Mouse (Mus musculus): ENCODE measurements at regions not wholly inside any gene's neighbourhood (a gene's known extent, or its start where the extent isn't known, plus 50 kb on each side); places are given as distances from the start of the nearest gene placed in this dataset.

DNA sequence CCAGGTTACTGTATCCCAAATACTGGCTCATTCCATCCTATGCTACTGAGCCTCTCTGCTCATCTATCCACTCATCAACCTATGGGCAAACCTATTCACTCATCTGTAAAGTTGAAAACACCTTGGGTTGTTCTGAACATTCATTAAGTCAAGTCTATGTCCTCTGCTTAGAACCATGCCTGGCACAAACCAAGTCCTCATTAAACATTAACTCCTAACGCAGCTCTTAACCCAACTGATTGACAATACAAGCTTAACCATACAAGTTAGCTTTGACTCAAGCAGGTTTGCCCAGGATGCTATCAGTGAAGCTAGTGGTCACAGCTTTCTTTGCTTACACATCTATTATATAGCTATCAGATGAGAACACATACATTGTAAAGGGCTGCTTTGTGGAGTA lies 108.4 kb downstream of the Gp2 start:
- WGBS, result 86% methylated on average over 1 of the region's 1 CpGs
- no peak overlapping the region for H3K4me3 ChIP-seq (ENCODE audit: low read length)
- no peak for TF ChIP-seq CTCF (IDR thresholded peaks at IDR 0.05; ENCODE audit: low read depth)
- no peak for ATAC-seq
- H3K4me1 ChIP-seq (ENCODE audit: insufficient read depth, low read length), result no peaks in the 10 kb centered on the region
- no peaks in the 10 kb centered on the region for H3K9me3 ChIP-seq (ENCODE audit: low read length)
- H3K36me3 ChIP-seq (ENCODE audit: insufficient read depth, low read length), result no peaks in the 10 kb centered on the region
- no peak overlapping the region for H3K9ac ChIP-seq (replicated peaks; ENCODE audit: low read length)
- H3K27ac ChIP-seq, result no peak overlapping the region
- no peak for DNase-seq (ENCODE audit: low spot score)
- no peaks in the 10 kb centered on the region for H3K27me3 ChIP-seq (ENCODE audit: insufficient read depth, low read length)
- H3K4me2 ChIP-seq (ENCODE audit: low read depth, low read length), result no peak overlapping the region

DNA sequence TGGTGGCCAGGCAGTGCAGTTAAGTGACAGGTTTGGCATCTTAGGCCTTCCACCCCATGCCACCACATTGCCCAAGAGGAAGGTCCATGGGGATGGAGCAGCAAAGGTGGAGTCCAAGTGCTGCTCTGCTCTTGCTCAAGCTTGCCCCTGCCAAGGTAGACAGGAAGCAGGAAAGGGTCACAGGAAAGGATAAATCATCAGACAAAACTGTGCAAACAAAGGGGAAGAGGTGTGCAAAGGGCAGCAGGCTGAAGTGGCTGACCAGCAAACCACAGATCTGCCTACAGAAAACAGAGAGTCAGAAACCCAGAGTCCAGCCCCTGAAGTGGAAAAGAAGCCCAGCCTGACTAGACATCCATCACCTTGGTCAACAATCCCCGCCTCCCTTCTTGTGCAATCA lies 115.7 kb downstream of the Gp2 start:
- no peak for TF ChIP-seq CTCF (IDR thresholded peaks at IDR 0.05; ENCODE audit: low read depth)
- H3K36me3 ChIP-seq (ENCODE audit: insufficient read depth, low read length), result no peaks in the 10 kb centered on the region
- no peaks in the 10 kb centered on the region for H3K27me3 ChIP-seq (ENCODE audit: insufficient read depth, low read length)
- ATAC-seq, result no peak
- H3K4me2 ChIP-seq (ENCODE audit: low read depth, low read length), result no peak overlapping the region
- H3K9ac ChIP-seq (replicated peaks; ENCODE audit: low read length), result no peak overlapping the region
- no peak for DNase-seq (ENCODE audit: low spot score)
- H3K9me3 ChIP-seq (ENCODE audit: low read length), result no peaks in the 10 kb centered on the region
- no peaks in the 10 kb centered on the region for H3K4me1 ChIP-seq (ENCODE audit: insufficient read depth, low read length)
- H3K27ac ChIP-seq, result no peak overlapping the region
- 92% methylated on average over 1 of the region's 1 CpGs for WGBS
- H3K4me3 ChIP-seq (ENCODE audit: low read length), result no peak overlapping the region

DNA sequence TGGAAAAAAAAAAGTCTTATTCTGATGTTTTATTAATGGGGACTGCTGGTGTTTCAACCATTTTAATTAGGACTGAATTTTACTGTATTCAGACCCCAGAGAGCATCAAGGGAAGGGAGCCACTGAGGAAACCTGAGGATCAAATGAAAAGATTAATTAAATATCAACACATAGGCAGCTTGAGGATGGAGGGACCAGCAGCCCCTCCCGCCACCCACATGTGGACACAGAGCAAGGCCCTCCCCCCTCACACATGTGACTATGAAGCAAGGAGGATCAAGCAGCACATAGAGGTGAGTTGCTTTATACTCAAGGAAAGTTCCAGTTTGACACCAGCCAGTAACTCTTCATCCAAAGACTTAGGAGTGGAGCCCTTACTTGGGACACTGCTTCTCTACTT lies 126.0 kb downstream of the Gp2 start:
- ATAC-seq (no peak), DNase-seq (ENCODE audit: low spot score) (no peak)
- H3K36me3 ChIP-seq (ENCODE audit: insufficient read depth, low read length), result no peaks in the 10 kb centered on the region
- no peaks in the 10 kb centered on the region for H3K27me3 ChIP-seq (ENCODE audit: insufficient read depth, low read length)
- no peaks in the 10 kb centered on the region for H3K9me3 ChIP-seq (ENCODE audit: low read length)
- 85% methylated on average over 1 of the region's 1 CpGs for WGBS
- H3K9ac ChIP-seq (replicated peaks; ENCODE audit: low read length), result no peak overlapping the region
- no peak overlapping the region for H3K4me3 ChIP-seq (ENCODE audit: low read length)
- no peak overlapping the region for H3K27ac ChIP-seq
- no peak overlapping the region for H3K4me2 ChIP-seq (ENCODE audit: low read depth, low read length)
- H3K4me1 ChIP-seq (ENCODE audit: insufficient read depth, low read length), result no peaks in the 10 kb centered on the region
- TF ChIP-seq CTCF (IDR thresholded peaks at IDR 0.05; ENCODE audit: low read depth), result no peak

DNA sequence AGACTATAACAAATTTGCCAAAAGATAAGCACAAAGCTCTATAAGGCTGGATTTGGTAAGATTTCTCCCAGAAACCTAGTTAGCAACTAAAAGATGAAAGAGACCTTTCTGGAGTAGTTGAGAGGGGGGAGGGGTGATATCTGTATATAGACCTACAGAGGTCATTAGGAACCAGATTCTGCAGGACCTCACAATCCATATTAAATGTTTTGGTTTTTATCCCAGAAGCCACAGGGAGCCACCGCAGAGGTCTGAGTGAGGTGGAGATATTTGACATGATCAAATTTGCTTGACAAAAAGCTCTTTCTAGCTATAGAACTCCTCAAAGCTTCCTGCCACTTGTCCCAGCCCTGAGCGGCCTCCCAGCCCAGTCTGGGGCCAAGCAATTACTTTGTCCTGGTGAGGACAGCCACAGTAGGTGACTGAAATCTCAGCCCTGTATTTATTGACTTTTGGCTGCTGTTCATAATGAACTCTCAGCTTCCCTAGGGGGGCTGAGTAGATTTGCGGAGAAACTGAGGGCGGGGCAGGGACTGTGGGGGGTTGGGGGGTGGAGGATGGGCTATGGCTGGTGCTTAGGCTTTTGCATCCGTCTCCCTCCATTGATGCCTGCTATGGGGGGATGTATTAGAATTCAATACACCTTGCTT lies 128.5 kb downstream of the Gp2 start:
- no peaks in the 10 kb centered on the region for H3K36me3 ChIP-seq (ENCODE audit: insufficient read depth, low read length)
- ATAC-seq, result peak; percentile 29; the same call in 1 of the 2 replicates
- H3K9ac ChIP-seq (replicated peaks; ENCODE audit: low read length), result no peak overlapping the region
- no peaks in the 10 kb centered on the region for H3K27me3 ChIP-seq (ENCODE audit: insufficient read depth, low read length)
- H3K9me3 ChIP-seq (ENCODE audit: low read length), result no peaks in the 10 kb centered on the region
- WGBS, result 3% methylated on average over 5 of the region's 5 CpGs
- TF ChIP-seq CTCF (IDR thresholded peaks at IDR 0.05; ENCODE audit: low read depth), result no peak
- H3K27ac ChIP-seq, result no peak overlapping the region
- no peak overlapping the region for H3K4me2 ChIP-seq (ENCODE audit: low read depth, low read length)
- H3K4me3 ChIP-seq (ENCODE audit: low read length), result no peak overlapping the region
- peak; percentile 12 for DNase-seq (ENCODE audit: low spot score)
- H3K4me1 ChIP-seq (ENCODE audit: insufficient read depth, low read length), result no peaks in the 10 kb centered on the region

DNA sequence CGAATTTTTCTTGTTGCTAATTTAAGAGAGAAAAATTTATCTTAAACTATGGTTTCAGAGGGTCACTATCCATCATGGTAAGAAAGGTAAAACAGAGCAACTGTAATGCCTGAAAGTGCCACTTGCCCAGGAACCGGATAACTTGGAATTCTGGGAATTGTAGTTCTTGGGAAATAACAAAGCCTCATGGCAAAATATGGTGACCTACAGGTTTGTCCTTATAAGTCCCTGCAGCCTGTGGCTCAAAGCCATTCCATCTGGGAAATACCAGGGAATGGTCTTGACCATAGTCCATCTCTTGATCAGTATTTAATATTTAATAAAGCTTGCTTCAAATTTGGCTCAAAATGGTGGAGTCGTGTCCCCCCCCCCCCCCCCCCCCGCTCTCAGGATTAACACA lies 111.9 kb upstream of the Gpr139 start:
- H3K36me3 ChIP-seq (ENCODE audit: insufficient read depth, low read length), result no peaks in the 10 kb centered on the region
- H3K9me3 ChIP-seq (ENCODE audit: low read length), result no peaks in the 10 kb centered on the region
- H3K27ac ChIP-seq, result no peak overlapping the region
- no peaks in the 10 kb centered on the region for H3K4me1 ChIP-seq (ENCODE audit: insufficient read depth, low read length)
- no peaks in the 10 kb centered on the region for H3K27me3 ChIP-seq (ENCODE audit: insufficient read depth, low read length)
- no peak overlapping the region for H3K9ac ChIP-seq (replicated peaks; ENCODE audit: low read length)
- TF ChIP-seq CTCF (IDR thresholded peaks at IDR 0.05; ENCODE audit: low read depth), result no peak
- no peak for ATAC-seq
- 95% methylated on average over 3 of the region's 4 CpGs for WGBS
- H3K4me3 ChIP-seq (ENCODE audit: low read length), result no peak overlapping the region
- no peak for DNase-seq (ENCODE audit: low spot score)
- H3K4me2 ChIP-seq (ENCODE audit: low read depth, low read length), result no peak overlapping the region

DNA sequence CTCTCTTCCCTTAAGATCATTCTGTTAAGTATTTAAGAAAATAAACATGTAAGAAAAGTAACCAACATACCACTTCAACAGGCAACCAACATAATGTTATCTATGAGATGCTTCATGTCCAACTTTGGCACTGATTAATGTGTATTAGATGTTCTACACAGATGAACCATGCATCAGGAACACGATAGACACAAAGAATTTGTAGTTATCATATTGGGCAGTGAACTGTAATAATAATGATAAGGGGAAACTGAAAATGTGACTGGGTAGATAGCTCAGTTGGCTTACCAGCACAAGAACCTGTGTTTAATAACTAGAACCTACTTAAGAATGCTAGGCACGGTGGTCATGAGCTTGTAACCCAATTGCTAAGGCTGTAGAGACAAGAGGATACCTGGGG lies 107.0 kb upstream of the Gpr139 start:
- Histone ChIP-seq H3K4me1 (ENCODE audit: insufficient read depth, low read length) (no peaks in the 10 kb centered on the region), H3K27ac (no peak overlapping the region), H3K9ac (replicated peaks; ENCODE audit: low read length) (no peak overlapping the region), H3K9me3 (ENCODE audit: low read length) (no peaks in the 10 kb centered on the region), H3K4me3 (ENCODE audit: low read length) (no peak overlapping the region), H3K27me3 (ENCODE audit: insufficient read depth, low read length) (no peaks in the 10 kb centered on the region), H3K4me2 (ENCODE audit: low read depth, low read length) (no peak overlapping the region), H3K36me3 (ENCODE audit: insufficient read depth, low read length) (no peaks in the 10 kb centered on the region)
- ATAC-seq, result no peak
- no peak for DNase-seq (ENCODE audit: low spot score)
- TF ChIP-seq CTCF (IDR thresholded peaks at IDR 0.05; ENCODE audit: low read depth), result no peak
- WGBS, result 75% methylated on average over 2 of the region's 2 CpGs

DNA sequence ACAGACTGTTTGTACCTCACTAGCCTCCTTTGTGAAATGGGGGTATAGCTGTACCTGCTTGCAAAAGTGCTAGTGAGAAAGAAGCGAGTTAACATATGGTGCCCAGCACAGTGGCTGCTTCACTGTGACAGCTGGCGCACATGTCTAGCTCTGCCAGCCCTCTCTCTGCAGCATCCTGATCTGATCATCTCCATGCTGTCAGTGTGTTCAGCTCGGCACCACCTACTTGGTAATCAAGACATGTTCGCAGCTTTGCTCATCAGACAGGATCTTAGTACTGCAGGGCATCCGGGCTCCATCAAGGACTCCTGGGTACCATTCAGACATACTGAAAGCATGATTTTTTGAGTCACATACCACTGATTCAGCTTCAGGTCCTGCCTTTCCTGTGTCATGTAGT lies 100.9 kb upstream of the Gpr139 start:
- Histone ChIP-seq H3K27ac (no peak overlapping the region), H3K4me2 (ENCODE audit: low read depth, low read length) (no peak overlapping the region), H3K4me3 (ENCODE audit: low read length) (no peak overlapping the region), H3K9ac (replicated peaks; ENCODE audit: low read length) (no peak overlapping the region), H3K36me3 (ENCODE audit: insufficient read depth, low read length) (no peaks in the 10 kb centered on the region), H3K9me3 (ENCODE audit: low read length) (no peaks in the 10 kb centered on the region), H3K27me3 (ENCODE audit: insufficient read depth, low read length) (no peaks in the 10 kb centered on the region), H3K4me1 (ENCODE audit: insufficient read depth, low read length) (no peaks in the 10 kb centered on the region)
- 55% methylated on average over 5 of the region's 5 CpGs for WGBS
- peak; percentile 69 for ATAC-seq
- no peak for TF ChIP-seq CTCF (IDR thresholded peaks at IDR 0.05; ENCODE audit: low read depth)
- DNase-seq (ENCODE audit: low spot score), result peak; percentile 59
